Mouse (Mus musculus) frontal cortex, postnatal 36 days (tissue): ENCODE data around the gene Gm29289.
"Not testable (repeated sequence)": the region's sequence is repeated elsewhere in the genome, so short reads cannot be mapped to it uniquely, and the experiment has no call there.

ENCODE experiments used
- DNase-seq, 2 experiments: peaks; one replicate each; pipeline ENCODE4 v3.0.0; 2022; ENCODE audit warnings: low spot score in 2 of 2

The Gm29289 gene

DNA sequence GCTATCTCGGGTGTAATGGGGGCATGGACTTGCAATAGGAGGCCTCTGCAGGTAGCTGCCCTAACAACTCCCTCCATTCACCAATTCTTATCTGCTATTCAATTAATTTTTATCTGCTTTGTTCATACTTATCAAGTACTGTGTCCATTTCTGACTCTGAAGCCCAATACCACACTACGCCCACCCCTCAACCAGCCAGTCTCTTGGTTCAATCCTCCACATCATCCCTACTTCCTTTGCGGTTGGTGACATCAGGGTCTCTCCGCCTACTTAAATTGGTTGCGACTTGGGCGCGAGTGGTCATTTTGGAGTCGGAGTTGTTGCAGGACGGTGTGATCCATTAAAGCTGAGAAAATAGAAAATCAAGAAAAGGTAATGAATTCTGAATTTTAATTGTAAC lies at the start of gene Gm29289:
Gm29289 (plus strand) TSS at position 301 of the 400 bp plus-strand sequence.
- DNase-seq = not testable (repeated sequence)

DNA sequence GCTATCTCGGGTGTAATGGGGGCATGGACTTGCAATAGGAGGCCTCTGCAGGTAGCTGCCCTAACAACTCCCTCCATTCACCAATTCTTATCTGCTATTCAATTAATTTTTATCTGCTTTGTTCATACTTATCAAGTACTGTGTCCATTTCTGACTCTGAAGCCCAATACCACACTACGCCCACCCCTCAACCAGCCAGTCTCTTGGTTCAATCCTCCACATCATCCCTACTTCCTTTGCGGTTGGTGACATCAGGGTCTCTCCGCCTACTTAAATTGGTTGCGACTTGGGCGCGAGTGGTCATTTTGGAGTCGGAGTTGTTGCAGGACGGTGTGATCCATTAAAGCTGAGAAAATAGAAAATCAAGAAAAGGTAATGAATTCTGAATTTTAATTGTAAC lies 31.7 kb upstream of the Gm29289 start, which contains the start of gene Gm10352:
Gm10352 (plus strand) TSS at position 301 of the 400 bp plus-strand sequence.
- DNase-seq = not testable (repeated sequence)
